Mouse (Mus musculus): ENCODE results near the gene Snx8.
"Not testable (repeated sequence)": the region's sequence is repeated elsewhere in the genome, so short reads cannot be mapped to it uniquely, and the experiment has no call there.

The Snx8 gene

DNA sequence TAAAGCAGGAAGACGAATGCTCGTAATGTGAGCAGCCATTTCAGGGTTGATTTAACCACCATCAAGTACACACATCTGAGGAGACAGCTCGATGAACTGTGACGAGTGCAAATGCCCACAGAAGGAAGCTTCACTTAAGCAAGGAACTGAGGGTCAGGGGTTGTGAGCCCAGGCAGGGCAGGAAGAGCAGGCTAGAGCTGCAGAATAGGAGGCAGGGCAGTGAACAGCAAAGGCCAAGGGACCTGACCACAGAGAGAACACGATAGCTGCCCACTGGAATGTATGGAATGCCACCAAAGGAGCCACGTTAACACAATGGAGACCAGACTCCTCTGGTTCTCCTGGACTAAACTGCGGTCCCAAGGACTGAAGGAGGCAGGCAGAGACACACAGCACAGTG, 5.5 kb downstream of the Snx8 start:
- peak; percentile 20 for DNase-seq

DNA sequence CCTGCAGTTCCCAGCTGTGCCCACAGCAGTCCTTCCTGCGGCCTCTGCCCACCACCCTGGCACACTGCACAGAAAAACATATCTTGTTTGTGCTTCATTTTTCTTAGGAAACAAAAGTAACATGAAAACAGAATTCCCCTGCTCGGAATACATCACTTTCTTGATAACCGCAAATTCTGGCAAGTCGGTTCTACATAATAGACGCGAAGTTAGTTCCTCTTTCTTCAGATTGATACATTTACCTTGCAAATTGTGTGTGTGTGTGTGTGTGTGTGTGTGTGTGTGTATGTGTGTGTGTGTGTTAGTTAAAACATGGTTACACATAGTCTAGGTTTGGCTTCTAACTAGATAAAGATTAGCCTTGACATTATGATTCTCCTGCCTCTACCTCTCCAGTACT, 6.4 kb downstream of the Snx8 start:
- DNase-seq: no peak

DNA sequence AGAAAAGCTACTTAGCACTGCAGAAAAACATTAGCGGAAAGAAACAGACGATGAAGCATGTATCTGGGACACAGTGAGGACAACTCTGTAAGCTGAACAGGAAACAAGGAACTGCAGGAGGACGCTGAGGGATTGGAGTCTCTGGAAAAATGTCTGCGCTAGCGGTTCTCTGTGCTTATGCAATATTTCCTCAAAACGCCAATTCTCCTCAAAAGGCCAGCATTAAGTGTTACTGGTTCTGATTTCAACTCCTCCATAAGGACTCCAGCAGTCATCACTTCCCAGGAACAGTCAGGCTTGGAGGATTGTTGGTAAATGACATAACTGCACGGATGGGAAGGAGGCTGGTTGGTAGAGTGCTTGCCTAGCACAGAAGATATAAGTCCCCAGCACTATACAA, 7.9 kb downstream of the Snx8 start:
- peak; percentile 42 for DNase-seq

DNA sequence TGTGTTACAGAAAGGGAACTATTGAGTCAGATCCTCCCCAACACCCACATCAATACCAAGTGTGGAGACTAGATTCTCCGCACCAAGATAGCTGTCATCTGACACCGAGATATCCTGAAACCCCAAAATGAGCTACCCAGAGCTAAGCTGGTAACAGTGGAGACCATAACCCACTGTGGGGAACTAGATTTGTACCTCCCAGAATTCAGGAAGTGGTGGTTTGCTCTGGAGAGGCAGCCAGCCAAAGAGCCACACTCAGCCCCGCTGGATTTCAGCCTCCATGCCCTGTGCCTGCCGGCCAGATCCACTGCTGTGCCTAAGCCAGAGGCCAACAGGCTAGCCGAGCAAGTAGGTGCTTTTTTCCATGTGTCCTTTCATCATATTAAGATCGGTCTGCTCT, 9.8 kb downstream of the Snx8 start:
- DNase-seq: no peak

- no peak for DNase-seq
These were observed 10.8 kb downstream of the Snx8 start for GRCm38 (mm10) chr5:140378121-140378853.

GRCm38 (mm10) chr5:140375249-140375829, 13.7 kb downstream of the Snx8 start:
- DNase-seq: no peak

GRCm38 (mm10) chr5:140374226-140374625, 14.8 kb downstream of the Snx8 start:
- no peak for DNase-seq

DNA sequence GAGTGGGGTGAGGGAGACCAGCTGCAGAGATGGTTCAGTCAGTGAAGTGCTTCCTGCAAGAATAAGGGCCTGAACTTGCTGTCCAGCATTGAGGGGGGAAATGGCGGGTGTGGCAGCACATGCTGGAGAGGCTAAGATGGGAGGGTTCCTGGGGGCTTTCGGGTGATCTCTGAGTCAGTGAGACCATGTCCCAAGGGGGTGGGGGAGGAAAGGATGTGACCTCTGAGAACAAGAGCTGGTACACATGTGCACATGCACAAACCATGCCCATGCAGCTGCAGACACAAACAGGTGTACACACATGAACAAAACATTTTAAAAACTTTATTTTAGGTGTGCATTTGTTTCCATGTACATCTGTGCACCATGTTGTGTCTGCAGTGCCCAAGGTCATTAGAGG, 15.4 kb downstream of the Snx8 start:
- peak; percentile 19 for DNase-seq

- DNase-seq: no peak
These were observed 17.4 kb downstream of the Snx8 start for GRCm38 (mm10) chr5:140371671-140372070.

- peak; percentile 59 for DNase-seq
These were observed 18.4 kb downstream of the Snx8 start for GRCm38 (mm10) chr5:140370446-140371254.

DNA sequence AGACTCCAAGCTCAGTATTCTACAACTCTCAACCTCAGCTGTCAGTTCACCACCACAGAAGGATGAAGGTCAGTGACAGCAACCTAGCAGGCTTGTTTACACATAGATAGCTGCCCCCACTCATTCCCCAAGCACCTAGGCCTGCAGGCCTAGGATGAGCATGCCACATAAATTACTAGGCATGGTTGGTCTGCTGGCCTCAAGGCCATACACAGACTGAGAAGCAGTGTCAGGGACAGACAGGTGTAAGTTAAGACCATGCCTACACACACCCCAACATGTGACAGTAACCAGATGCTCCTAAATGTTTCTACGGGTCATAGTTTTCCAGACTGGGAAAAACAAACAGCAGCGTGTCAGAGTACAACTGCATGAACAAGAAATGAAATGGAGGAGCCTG, 19.6 kb downstream of the Snx8 start:
- DNase-seq: no peak

DNA sequence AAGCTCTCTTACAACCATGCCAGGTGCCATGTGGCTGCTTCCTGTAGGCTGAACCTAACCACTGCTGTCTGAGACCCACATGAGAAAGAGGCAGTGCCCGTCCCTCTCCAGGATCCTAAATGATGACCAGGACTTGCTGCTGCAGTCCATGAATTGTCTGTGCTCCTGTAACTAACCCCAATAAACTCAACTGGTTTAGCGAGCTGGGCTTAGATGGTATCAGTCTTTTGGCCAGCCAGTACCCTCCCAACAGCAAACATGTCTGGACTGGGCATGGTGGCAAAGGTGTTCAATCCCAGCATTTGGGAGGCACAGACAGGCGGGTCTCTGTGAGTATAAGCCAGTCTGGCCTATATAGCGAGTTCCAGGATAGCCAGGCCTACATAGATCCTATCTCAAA, 20.1 kb downstream of the Snx8 start:
- DNase-seq: no peak

DNA sequence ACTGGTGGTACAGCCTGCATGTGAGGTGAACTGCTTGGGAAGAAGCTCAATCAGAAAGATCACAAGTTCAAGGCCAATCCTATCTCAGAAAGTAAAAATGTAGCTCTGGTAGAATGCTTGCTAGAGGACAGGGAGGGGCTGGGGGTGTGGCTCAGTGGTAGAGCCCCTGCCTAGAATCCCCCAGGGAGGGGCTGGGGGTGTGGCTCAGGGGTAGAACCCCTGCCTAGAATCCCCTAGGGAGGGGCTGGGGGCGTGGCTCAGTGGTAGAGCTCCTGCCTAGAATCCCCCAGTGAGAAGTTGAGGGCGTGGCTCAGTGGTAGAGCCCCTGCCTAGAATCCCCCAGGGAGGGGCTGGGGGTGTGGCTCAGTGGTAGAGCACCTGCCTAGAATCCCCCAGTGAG, 20.9 kb downstream of the Snx8 start:
- not testable (repeated sequence) for DNase-seq

DNA sequence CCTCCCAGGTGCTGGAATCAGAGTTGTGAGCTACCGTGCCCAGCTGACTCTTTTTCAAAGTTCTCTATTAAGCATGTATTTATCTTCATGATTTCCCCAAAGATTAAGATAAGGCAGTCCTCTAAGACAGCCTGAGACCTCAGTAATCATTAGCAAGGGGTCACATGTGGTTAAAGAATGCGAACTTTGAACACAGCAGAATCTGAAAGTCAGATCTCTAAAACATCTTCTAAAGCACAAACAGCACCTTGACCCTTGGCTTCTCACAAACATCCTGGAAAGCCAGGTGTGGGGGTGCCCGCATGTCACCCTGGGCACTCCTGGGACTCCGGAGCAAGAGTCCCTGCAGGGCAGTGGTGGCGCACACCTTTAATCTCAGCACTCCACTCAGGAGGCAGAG, 24.6 kb downstream of the Snx8 start:
- no peak for DNase-seq

DNA sequence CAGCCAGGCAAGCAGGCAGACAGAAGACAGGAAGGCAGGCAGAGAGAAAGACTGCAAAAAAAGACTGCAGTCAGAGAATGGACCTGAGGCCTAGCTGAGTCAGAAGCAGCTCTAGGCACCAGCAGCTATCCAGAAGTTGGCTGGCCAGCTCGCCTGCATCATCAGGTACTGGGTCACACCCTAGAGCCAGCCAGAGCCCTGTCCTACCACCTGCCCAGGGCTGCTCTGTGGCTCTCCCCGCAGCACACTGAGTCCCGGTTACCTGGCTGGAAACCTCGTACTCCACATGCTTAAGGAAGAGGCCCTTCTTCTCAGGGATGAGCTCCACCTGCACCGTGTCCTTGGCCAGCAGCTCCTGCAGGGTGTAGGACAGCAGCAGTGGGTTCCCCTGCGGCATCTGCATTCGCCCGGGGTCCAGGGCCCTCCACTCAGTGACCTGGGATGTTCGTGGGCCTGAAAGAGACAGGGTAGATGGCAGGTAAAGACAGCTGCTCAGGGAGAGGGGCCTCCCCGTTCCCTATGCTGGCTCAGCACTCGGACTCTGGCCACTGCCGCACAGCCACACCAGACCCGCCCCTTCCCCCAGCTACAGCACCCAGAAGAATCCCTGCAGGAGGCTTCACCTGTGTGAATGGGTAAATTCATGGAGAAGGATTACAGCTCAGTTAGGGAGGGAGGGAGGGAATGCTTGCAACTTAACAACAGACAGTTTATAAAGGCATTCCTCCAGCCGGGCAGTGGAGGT, 29.0 kb downstream of the Snx8 start:
- DNase-seq: no peak

DNA sequence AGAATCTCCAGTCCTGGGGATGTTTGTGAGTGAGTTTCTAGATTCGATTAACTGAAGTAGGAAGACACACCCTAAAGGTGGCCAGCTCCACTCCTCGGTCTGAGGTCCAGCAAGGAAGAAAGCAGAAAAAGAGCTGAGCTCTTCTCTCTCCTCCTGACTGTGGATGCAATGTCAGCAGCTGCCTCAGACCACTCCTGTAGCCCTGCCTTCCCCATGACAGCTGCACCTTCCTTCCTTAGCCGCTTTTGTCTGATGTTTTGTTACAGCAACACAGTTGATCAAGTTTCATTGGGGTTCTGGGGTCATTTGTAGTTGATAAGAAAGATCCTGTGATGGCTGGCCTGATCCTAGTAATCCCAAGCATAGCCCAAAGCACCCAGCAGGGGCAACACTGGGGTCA, 31.6 kb downstream of the Snx8 start:
- DNase-seq: no peak

DNA sequence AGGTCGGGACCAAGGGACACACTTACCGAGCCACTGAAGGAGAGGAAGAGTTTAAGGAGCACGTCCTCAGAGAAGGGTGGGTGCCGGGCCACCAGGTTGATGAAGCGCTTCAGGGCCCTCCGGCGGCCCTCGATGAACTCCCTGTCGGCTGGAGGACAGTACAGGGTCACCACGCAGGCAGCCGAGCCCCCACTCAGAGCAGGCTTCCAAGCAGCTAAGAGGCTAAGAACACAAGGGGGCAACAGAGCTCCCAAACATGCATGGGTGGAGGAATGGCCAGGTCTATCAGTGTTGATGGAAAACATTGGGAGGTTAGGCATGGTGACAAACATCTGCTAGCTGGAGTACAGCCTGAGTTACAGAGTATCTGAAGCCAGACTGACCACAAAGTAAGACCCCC, 33.1 kb downstream of the Snx8 start:
- no peak for DNase-seq

DNA sequence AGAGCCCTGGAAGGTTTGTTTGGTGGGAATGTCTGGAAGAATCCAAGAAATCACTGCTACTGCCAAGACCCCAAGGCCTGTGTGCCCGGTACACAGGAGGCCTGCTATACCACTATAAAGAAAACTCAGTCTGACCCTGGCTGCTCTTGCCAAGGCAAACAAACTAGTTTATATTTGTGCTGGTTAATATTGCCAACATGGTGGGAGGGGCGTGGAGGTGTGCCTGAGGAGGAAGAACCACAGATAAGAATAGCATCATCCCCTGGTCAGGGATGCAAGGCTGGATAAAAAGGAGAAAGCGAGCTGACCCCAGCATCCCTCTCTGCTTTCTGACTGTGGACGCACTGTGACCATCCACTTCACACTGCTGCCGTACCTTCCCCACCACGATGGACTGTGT, 36.7 kb downstream of the Snx8 start:
- no peak for DNase-seq

DNA sequence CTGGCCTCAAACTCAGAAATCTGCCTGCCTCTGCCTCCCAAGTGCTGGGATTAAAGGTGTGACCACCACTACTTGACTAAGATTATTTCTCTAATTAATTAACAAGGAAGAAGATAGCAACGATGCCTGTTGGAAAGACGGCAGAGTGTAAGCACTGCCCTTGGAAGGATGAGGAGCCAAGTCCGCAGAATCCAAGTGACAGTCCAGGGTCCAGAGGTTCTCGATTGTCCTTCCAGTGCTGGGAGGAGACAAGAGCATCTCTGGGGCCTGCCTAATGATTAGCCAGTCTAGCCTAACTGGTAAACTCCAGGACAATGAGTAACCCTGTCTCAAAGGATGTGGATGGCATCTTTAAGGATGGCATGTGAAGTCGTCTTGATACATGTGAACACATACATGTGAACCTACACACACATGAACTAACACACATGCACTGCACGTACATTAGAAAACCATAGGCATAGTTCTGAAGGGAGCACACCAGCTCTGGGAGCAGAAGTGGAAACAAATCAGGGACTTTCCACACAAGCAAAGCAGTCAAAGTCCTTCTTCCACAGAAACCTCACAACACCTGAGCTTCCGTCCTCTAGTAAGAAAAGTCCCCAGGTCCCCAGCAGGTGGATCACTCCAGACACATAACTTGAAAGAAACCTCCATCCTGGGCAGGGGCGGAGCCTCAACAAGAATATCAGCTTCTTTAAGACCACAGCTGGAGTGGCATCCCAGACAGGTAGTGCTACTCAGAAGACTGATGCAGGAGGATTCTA, 38.1 kb downstream of the Snx8 start:
- no peak for DNase-seq

DNA sequence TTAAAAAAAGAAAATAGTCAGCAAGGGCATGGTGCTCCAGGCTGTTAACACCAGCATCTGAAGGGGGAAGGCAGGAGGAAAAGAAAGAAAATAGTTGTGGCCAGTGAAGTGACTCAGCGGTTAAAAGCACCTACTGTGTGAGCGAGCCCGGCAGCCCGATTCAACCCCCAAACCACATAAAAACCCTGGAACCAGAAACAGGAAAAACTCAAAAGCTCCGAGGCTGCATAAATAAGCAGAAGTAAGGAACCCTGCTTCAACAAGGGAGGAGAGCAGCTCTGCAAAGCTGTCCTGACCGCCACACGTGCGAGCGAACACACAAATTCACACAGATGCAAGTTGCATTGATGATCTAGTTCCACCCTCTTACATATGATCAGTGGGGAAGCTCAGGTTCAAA, 39.2 kb downstream of the Snx8 start:
- no peak for DNase-seq

DNA sequence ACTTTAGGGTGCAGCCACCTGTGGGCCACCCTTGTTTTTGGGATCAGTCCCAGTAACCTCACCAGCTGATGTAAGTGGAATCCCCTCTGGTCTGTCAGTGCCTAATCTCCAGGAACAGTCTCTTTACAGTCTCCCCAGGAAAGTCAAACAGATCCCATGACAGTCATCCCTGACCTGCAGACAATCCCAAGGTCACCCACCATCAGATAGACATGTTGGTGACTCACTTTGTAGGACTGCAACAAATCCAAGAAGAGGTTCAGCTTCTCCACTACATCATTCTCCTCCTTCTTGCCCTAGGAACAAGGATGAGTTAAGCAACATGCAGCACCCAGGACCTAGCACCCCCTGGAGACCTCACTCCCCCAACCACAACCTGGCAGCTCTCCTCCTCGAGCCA, 43.0 kb downstream of the Snx8 start:
- DNase-seq: no peak

DNA sequence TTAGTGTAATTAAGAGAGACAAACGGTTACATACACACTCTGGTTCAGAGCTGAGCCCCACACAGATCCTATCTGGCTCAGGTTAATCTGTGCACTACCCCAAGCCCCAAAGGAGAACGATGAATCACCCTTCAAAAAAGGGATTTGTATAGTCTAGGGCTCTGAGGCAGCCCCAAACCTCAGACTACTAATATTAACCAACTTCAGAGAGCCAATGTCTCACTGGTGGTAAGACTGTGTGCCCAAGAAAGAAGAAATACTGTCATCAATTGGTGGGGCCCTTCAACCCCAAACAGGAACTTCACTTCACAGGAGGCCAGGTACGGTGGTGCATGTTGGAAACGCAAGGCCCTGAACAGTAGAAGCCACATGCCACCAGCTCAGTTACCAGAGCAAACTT, 43.8 kb downstream of the Snx8 start:
- DNase-seq: no peak

DNA sequence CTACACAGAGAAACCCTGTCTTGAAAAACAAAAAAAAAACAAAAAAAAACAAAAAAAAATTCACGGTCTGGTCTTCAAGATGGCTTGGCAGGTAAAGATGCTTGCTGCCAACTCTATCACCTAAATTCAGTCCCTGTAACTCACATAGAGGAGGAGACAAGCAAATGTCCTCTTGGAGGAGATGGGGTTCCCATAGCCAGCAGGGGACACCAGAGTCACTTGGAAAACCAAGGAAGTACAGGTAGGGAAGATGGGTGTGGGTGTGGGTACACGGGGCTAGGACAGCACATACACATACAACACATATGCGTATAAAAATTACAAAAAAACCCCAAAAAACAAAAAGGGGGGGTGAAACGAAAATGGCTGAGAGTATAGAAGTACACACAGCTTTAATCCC, 46.2 kb downstream of the Snx8 start:
- DNase-seq: no peak
